Mouse (Mus musculus): ENCODE data around the gene Olfr1453. TPM values are rescaled to one million over a fixed set of nuclear protein-coding genes. Genes with fewer than 3 reads are reported as not detected.
"Not testable (repeated sequence)": the region's sequence is repeated elsewhere in the genome, so short reads cannot be mapped to it uniquely, and the experiment has no call there.

Olfr1453 gene
- total RNA-seq (2015; ENCODE audit: low replicate concordance) (not detected in 2 replicates), total RNA-seq (2017; ENCODE audit: low replicate concordance) (0.98 TPM in 1 of 2 replicates, not detected in the other)

GRCm38 (mm10) chr19:13028227-13028626, at the start of gene Olfr1453:
TSS of gene Olfr1453 (minus strand) at chr19:13028327.
- ATAC-seq (replicated peaks; ENCODE audit: low FRiP score, poor library complexity, severe bottlenecking), result no peak

GRCm38 (mm10) chr19:13060310-13060709, 32.2 kb upstream of the Olfr1453 start, which contains the start of gene Olfr1454:
TSS of gene Olfr1454 (plus strand) at chr19:13060610.
- ATAC-seq (replicated peaks; ENCODE audit: low FRiP score, poor library complexity, severe bottlenecking), result no peak

GRCm38 (mm10) chr19:12994714-12995113, 33.4 kb downstream of the Olfr1453 start, which contains the start of gene Olfr1451:
TSS of gene Olfr1451 (plus strand) at chr19:12995014.
- ATAC-seq (replicated peaks; ENCODE audit: low FRiP score, poor library complexity, severe bottlenecking), result no peak

- not testable (repeated sequence) for ATAC-seq (replicated peaks; ENCODE audit: low FRiP score, poor library complexity, severe bottlenecking)
Measured at GRCm38 (mm10) chr19:12992316-12992715, 35.8 kb downstream of the Olfr1453 start.

Other genes with a start within 250 kb of the Olfr1453 start
- 21.7 and 24.5 TPM in 2 replicates for gene Zfp91, start 232.2 kb downstream of the Olfr1453 start, total RNA-seq (2015; ENCODE audit: low replicate concordance)
- gene Zfp91, start 232.2 kb downstream of the Olfr1453 start, total RNA-seq (2017; ENCODE audit: low replicate concordance), result 34.2 and 51.3 TPM in 2 replicates
- gene Lpxn, start 232.1 kb downstream of the Olfr1453 start, total RNA-seq (2015; ENCODE audit: low replicate concordance), result 3.8 and 5.6 TPM in 2 replicates
- 3.3 and 4.3 TPM in 2 replicates for gene Lpxn, start 232.1 kb downstream of the Olfr1453 start, total RNA-seq (2017; ENCODE audit: low replicate concordance)
- gene Gm5244, start 181.6 kb downstream of the Olfr1453 start, total RNA-seq (2015; ENCODE audit: low replicate concordance), result not detected in 2 replicates
- not detected in 2 replicates for gene Gm5244, start 181.6 kb downstream of the Olfr1453 start, total RNA-seq (2017; ENCODE audit: low replicate concordance)
- not detected in 2 replicates for gene Olfr1444, start 171.0 kb downstream of the Olfr1453 start, total RNA-seq (2015; ENCODE audit: low replicate concordance)
- not detected in 2 replicates for gene Olfr1444, start 171.0 kb downstream of the Olfr1453 start, total RNA-seq (2017; ENCODE audit: low replicate concordance)
- gene Olfr1445, start 144.5 kb downstream of the Olfr1453 start, total RNA-seq (2015; ENCODE audit: low replicate concordance), result not detected in 2 replicates
- gene Olfr1445, start 144.5 kb downstream of the Olfr1453 start, total RNA-seq (2017; ENCODE audit: low replicate concordance), result not detected in 2 replicates
- not detected in 2 replicates for gene Olfr1446, start 134.8 kb downstream of the Olfr1453 start, total RNA-seq (2015; ENCODE audit: low replicate concordance)
- gene Olfr1446, start 134.8 kb downstream of the Olfr1453 start, total RNA-seq (2017; ENCODE audit: low replicate concordance), result 0.42 TPM in 1 of 2 replicates, not detected in the other
- gene Olfr1447, start 124.6 kb downstream of the Olfr1453 start, total RNA-seq (2015; ENCODE audit: low replicate concordance), result not detected in 2 replicates
- gene Olfr1447, start 124.6 kb downstream of the Olfr1453 start, total RNA-seq (2017; ENCODE audit: low replicate concordance), result not detected in 2 replicates
- not detected in 2 replicates for gene Olfr1448, start 103.9 kb downstream of the Olfr1453 start, total RNA-seq (2015; ENCODE audit: low replicate concordance)
- 0.42 TPM in 1 of 2 replicates, not detected in the other for gene Olfr1448, start 103.9 kb downstream of the Olfr1453 start, total RNA-seq (2017; ENCODE audit: low replicate concordance)
- not detected in 2 replicates for gene Olfr1449, start 97.5 kb downstream of the Olfr1453 start, total RNA-seq (2015; ENCODE audit: low replicate concordance)
- not detected in 2 replicates for gene Olfr1449, start 97.5 kb downstream of the Olfr1453 start, total RNA-seq (2017; ENCODE audit: low replicate concordance)
- gene Olfr1450, start 78.1 kb downstream of the Olfr1453 start, total RNA-seq (2015; ENCODE audit: low replicate concordance), result not detected in 2 replicates
- not detected in 2 replicates for gene Olfr1450, start 78.1 kb downstream of the Olfr1453 start, total RNA-seq (2017; ENCODE audit: low replicate concordance)
- not detected in 2 replicates for gene Olfr1451, start 33.3 kb downstream of the Olfr1453 start, total RNA-seq (2015; ENCODE audit: low replicate concordance)
- not detected in 2 replicates for gene Olfr1451, start 33.3 kb downstream of the Olfr1453 start, total RNA-seq (2017; ENCODE audit: low replicate concordance)
- gene Olfr1454, start 32.3 kb upstream of the Olfr1453 start, total RNA-seq (2015; ENCODE audit: low replicate concordance), result not detected in 2 replicates
- not detected in 2 replicates for gene Olfr1454, start 32.3 kb upstream of the Olfr1453 start, total RNA-seq (2017; ENCODE audit: low replicate concordance)
- gene Olfr1457, start 69.6 kb upstream of the Olfr1453 start, total RNA-seq (2015; ENCODE audit: low replicate concordance), result not detected in 2 replicates
- gene Olfr1457, start 69.6 kb upstream of the Olfr1453 start, total RNA-seq (2017; ENCODE audit: low replicate concordance), result not detected in 2 replicates
- gene Olfr1458, start 78.4 kb upstream of the Olfr1453 start, total RNA-seq (2015; ENCODE audit: low replicate concordance), result not detected in 2 replicates
- gene Olfr1458, start 78.4 kb upstream of the Olfr1453 start, total RNA-seq (2017; ENCODE audit: low replicate concordance), result not detected in 2 replicates
- gene Olfr1459, start 121.2 kb upstream of the Olfr1453 start, total RNA-seq (2015; ENCODE audit: low replicate concordance), result not detected in 2 replicates
- 0.56 TPM in 1 of 2 replicates, not detected in the other for gene Olfr1459, start 121.2 kb upstream of the Olfr1453 start, total RNA-seq (2017; ENCODE audit: low replicate concordance)
- gene Olfr1461, start 134.7 kb upstream of the Olfr1453 start, total RNA-seq (2015; ENCODE audit: low replicate concordance), result not detected in 2 replicates
- 0.28 TPM in 1 of 2 replicates, not detected in the other for gene Olfr1461, start 134.7 kb upstream of the Olfr1453 start, total RNA-seq (2017; ENCODE audit: low replicate concordance)
- gene Olfr1462, start 157.4 kb upstream of the Olfr1453 start, total RNA-seq (2015; ENCODE audit: low replicate concordance), result not detected in 2 replicates
- gene Olfr1462, start 157.4 kb upstream of the Olfr1453 start, total RNA-seq (2017; ENCODE audit: low replicate concordance), result not detected in 2 replicates
- gene Olfr1463, start 203.0 kb upstream of the Olfr1453 start, total RNA-seq (2015; ENCODE audit: low replicate concordance), result not detected in 2 replicates
- not detected in 2 replicates for gene Olfr1463, start 203.0 kb upstream of the Olfr1453 start, total RNA-seq (2017; ENCODE audit: low replicate concordance)

Measured in erythroblast, adult 5-6 weeks (primary cell).